ENCODE assay signal across 12 mouse cellular contexts in the genomic region with DNA sequence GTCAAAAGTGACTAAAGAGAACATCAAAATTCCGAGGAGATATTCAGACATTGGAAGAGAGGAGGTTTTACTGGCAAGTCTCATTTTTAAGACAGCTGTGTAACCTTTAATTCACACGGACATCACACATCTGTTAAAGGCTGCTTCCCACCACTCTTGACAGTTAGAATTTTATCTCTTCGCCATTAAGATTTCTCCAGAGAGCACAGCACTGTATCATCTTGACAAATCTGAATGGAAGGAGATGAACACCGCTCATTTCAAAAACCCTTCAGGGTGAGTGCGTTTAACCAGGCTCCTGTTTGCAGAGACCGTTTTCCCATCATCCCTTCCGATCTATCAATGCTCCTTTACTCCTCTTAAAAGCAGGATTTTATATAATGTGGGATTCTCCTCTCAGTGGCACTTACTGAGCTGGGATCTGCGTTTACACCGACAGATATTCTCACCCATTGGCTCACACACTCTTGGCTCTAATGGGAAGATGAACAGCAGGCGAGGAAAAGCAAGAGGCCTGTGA. TPM values are rescaled to one million over a fixed set of nuclear protein-coding genes. Genes with fewer than 3 reads are reported as not detected.
DNase-seq lines count a peak whose midpoint lies in the region; ATAC-seq and TF ChIP-seq lines count a peak whose summit lies in the region.
"Had no signal": no experiment of that assay in that cellular context is flagged by ENCODE, and none has a peak within 500 bp of the region (broad histone marks: within the 10 kb centered on the region; RNA-seq: fewer than 3 reads in every experiment).

No protein-coding gene starts in this region.

- H3K4me1 ChIP-seq in forebrain, embryonic 14.5 days (ENCODE audit: control insufficient read depth, insufficient read depth, low read length): peaks cover 8% of the 10 kb centered on the region
- H3K4me1 ChIP-seq in forebrain, embryonic 12.5 days: peaks cover 6% of the 10 kb centered on the region; the same call in 1 of the 2 replicates
- peaks cover 45% of the 10 kb centered on the region for H3K4me1 ChIP-seq in heart, postnatal 0 days (ENCODE audit: control insufficient read depth, insufficient read depth)
- H3K4me1 ChIP-seq in stomach, embryonic 15.5 days: peaks cover 11% of the 10 kb centered on the region; the same call in 1 of the 2 replicates
- no peaks in the 10 kb centered on the region for H3K4me1 ChIP-seq in stomach, postnatal 0 days (replicated peaks; ENCODE audit: control insufficient read depth, insufficient read depth)
- H3K4me1 ChIP-seq: limb, embryonic 10.5 days had no signal

- no peak overlapping the region for H3K9ac ChIP-seq in forebrain, embryonic 14.5 days (ENCODE audit: low read length)
- no peak overlapping the region for H3K9ac ChIP-seq in forebrain, embryonic 12.5 days
- no peak overlapping the region for H3K9ac ChIP-seq in heart, postnatal 0 days (replicated peaks; ENCODE audit: low read depth, low read length)
- H3K9ac ChIP-seq in stomach, embryonic 15.5 days: no peak overlapping the region
- H3K9ac ChIP-seq in stomach, postnatal 0 days (ENCODE audit: low read length): no peak overlapping the region
- H3K9ac ChIP-seq: liver, embryonic 14.5 days had no signal

- H3K4me2 ChIP-seq in forebrain, embryonic 14.5 days (ENCODE audit: low read length): no peak overlapping the region
- H3K4me2 ChIP-seq in forebrain, embryonic 12.5 days: no peak overlapping the region
- H3K4me2 ChIP-seq in heart, postnatal 0 days (ENCODE audit: low read depth, low read length): no peak overlapping the region
- H3K4me2 ChIP-seq in stomach, embryonic 15.5 days: no peak overlapping the region
- no peak overlapping the region for H3K4me2 ChIP-seq in stomach, postnatal 0 days (replicated peaks; ENCODE audit: low read depth)

- H3K27ac ChIP-seq in forebrain, embryonic 14.5 days (ENCODE audit: low read depth, low read length): no peak overlapping the region; the same call in 1 of the 2 replicates
- no peak overlapping the region for H3K27ac ChIP-seq in forebrain, embryonic 12.5 days
- peak overlapping the region; percentile 62 for H3K27ac ChIP-seq in heart, postnatal 0 days (ENCODE audit: low read depth)
- peak overlapping the region; percentile 32; the same call in 1 of the 2 replicates for H3K27ac ChIP-seq in stomach, embryonic 15.5 days
- no peak overlapping the region for H3K27ac ChIP-seq in stomach, postnatal 0 days (replicated peaks)
- H3K27ac ChIP-seq: limb, embryonic 10.5 days; liver, embryonic 14.5 days had no signal

- H3K9me3 ChIP-seq in forebrain, embryonic 14.5 days (replicated peaks; ENCODE audit: control insufficient read depth, low read length): no peaks in the 10 kb centered on the region
- H3K9me3 ChIP-seq in forebrain, embryonic 12.5 days: no peaks in the 10 kb centered on the region
- no peaks in the 10 kb centered on the region for H3K9me3 ChIP-seq in heart, postnatal 0 days (replicated peaks; ENCODE audit: control insufficient read depth, low read length)
- H3K9me3 ChIP-seq in stomach, embryonic 15.5 days: no peaks in the 10 kb centered on the region
- no peaks in the 10 kb centered on the region for H3K9me3 ChIP-seq in stomach, postnatal 0 days (ENCODE audit: control insufficient read depth, low read length)
- H3K9me3 ChIP-seq: limb, embryonic 10.5 days had no signal

- DNase-seq in forebrain, embryonic 14.5 days (ENCODE audit: low spot score): peak; percentile 17
- DNase-seq in heart, postnatal 0 days (ENCODE audit: low spot score): no peak
- no peak for DNase-seq in heart, adult 18-20 months
- DNase-seq in stomach, postnatal 0 days (ENCODE audit: low spot score): no peak
- DNase-seq in thymus, adult 18-20 months: no peak
- DNase-seq in right cerebral cortex, postnatal 4 days: no peak
- DNase-seq: adrenal gland, adult 8-10 months; cerebellum, postnatal 10 days had no signal

- no peaks in the 10 kb centered on the region for H3K27me3 ChIP-seq in forebrain, embryonic 14.5 days (replicated peaks; ENCODE audit: control insufficient read depth, insufficient read depth, low read length)
- no peaks in the 10 kb centered on the region for H3K27me3 ChIP-seq in forebrain, embryonic 12.5 days
- H3K27me3 ChIP-seq in heart, postnatal 0 days (ENCODE audit: control insufficient read depth, insufficient read depth, low read length): no peaks in the 10 kb centered on the region
- no peaks in the 10 kb centered on the region for H3K27me3 ChIP-seq in stomach, embryonic 15.5 days (replicated peaks)
- H3K27me3 ChIP-seq in stomach, postnatal 0 days (ENCODE audit: control insufficient read depth, insufficient read depth, low read length): no peaks in the 10 kb centered on the region

- WGBS in forebrain, embryonic 14.5 days: 73% methylated on average over 10 of the region's 10 CpGs
- WGBS in forebrain, embryonic 12.5 days: 78% methylated on average over 10 of the region's 10 CpGs
- WGBS in heart, postnatal 0 days: 73% methylated on average over 10 of the region's 10 CpGs
- WGBS in stomach, embryonic 15.5 days: 57% methylated on average over 10 of the region's 10 CpGs
- 69% methylated on average over 10 of the region's 10 CpGs for WGBS in stomach, postnatal 0 days

- no peaks in the 10 kb centered on the region for H3K36me3 ChIP-seq in forebrain, embryonic 14.5 days (ENCODE audit: control insufficient read depth, insufficient read depth, low read length)
- no peaks in the 10 kb centered on the region for H3K36me3 ChIP-seq in forebrain, embryonic 12.5 days (replicated peaks)
- peaks cover 26% of the 10 kb centered on the region for H3K36me3 ChIP-seq in heart, postnatal 0 days (replicated peaks; ENCODE audit: control insufficient read depth, insufficient read depth, low read length)
- H3K36me3 ChIP-seq in stomach, embryonic 15.5 days: no peaks in the 10 kb centered on the region
- H3K36me3 ChIP-seq in stomach, postnatal 0 days (ENCODE audit: control insufficient read depth, insufficient read depth, low read length): no peaks in the 10 kb centered on the region

- peak; percentile 42; the same call in 1 of the 2 replicates for ATAC-seq in forebrain, embryonic 14.5 days
- ATAC-seq in forebrain, embryonic 12.5 days (ENCODE audit: low FRiP score): no peak
- no peak for ATAC-seq in heart, postnatal 0 days (ENCODE audit: insufficient read depth, low read depth)
- no peak for ATAC-seq in stomach, embryonic 15.5 days (ENCODE audit: insufficient read depth, low FRiP score, low read depth)
- no peak for ATAC-seq in stomach, postnatal 0 days (ENCODE audit: low FRiP score, low TSS enrichment)

- TF ChIP-seq EP300 in heart, postnatal 0 days (IDR thresholded peaks at IDR 0.05; ENCODE audit: low read depth): no peak
- no peak for TF ChIP-seq EP300 in stomach, postnatal 0 days (optimal IDR thresholded peaks at IDR 0.05)

- no peak overlapping the region for H3K4me3 ChIP-seq in forebrain, embryonic 14.5 days (ENCODE audit: low read depth, low read length)
- no peak overlapping the region for H3K4me3 ChIP-seq in forebrain, embryonic 12.5 days (replicated peaks)
- H3K4me3 ChIP-seq in heart, postnatal 0 days (ENCODE audit: low read depth, low read length): no peak overlapping the region
- H3K4me3 ChIP-seq in stomach, embryonic 15.5 days (replicated peaks): no peak overlapping the region
- no peak overlapping the region for H3K4me3 ChIP-seq in stomach, postnatal 0 days (ENCODE audit: low read depth, low read length)
- H3K4me3 ChIP-seq: limb, embryonic 10.5 days had no signal

- TF ChIP-seq CTCF in heart, postnatal 0 days (IDR thresholded peaks at IDR 0.05; ENCODE audit: low read depth): no peak
- TF ChIP-seq CTCF in stomach, postnatal 0 days (IDR thresholded peaks at IDR 0.05; ENCODE audit: low read depth): no peak

RNA-seq across cellular contexts. Expression of a gene that starts 20.0 kb away (rescaled TPM):
- polyA plus RNA-seq in forebrain, embryonic 14.5 days (2014; fragmentation: Nextera tagmentation; extraction: Ambion mirVana): 1.2 and 1.3 TPM in 2 replicates
- 1.4 TPM in 2 replicates for polyA plus RNA-seq in forebrain, embryonic 12.5 days (2016; fragmentation: Nextera tagmentation; extraction: Ambion mirVana)
- total RNA-seq in heart, postnatal 0 days (2014; rRNA removed; ENCODE audit: low replicate concordance): 110 and 114 TPM in 2 replicates
- 45.7 and 51.9 TPM in 2 replicates for polyA plus RNA-seq in heart, postnatal 0 days (2015; fragmentation: Nextera tagmentation; extraction: Ambion mirVana)
- total RNA-seq in heart, adult 18-20 months (2021): 10 to 100 TPM in 1 of 2 experiments, 1 to 10 TPM in 1; 8.6 to 11.9 TPM
- polyA plus RNA-seq in stomach, embryonic 15.5 days (2015; fragmentation: Nextera tagmentation; extraction: Ambion mirVana): 13.3 and 17.0 TPM in 2 replicates
- polyA plus RNA-seq in stomach, postnatal 0 days (2015; fragmentation: Nextera tagmentation; extraction: Ambion mirVana): 7.9 and 8.6 TPM in 2 replicates

RNA-seq across cellular contexts. Expression of a gene that starts 51.7 kb away (rescaled TPM):
- polyA plus RNA-seq in forebrain, embryonic 14.5 days (2014; fragmentation: Nextera tagmentation; extraction: Ambion mirVana): 2.5 and 2.8 TPM in 2 replicates
- 3.7 and 4.3 TPM in 2 replicates for polyA plus RNA-seq in forebrain, embryonic 12.5 days (2016; fragmentation: Nextera tagmentation; extraction: Ambion mirVana)
- 7.9 and 15.1 TPM in 2 replicates for total RNA-seq in heart, postnatal 0 days (2014; rRNA removed; ENCODE audit: low replicate concordance)
- polyA plus RNA-seq in heart, postnatal 0 days (2015; fragmentation: Nextera tagmentation; extraction: Ambion mirVana): 11.3 and 12.2 TPM in 2 replicates
- total RNA-seq in heart, adult 18-20 months (2021): 10 to 100 TPM; 16.4 to 18.8 TPM
- 3.6 and 4.4 TPM in 2 replicates for polyA plus RNA-seq in stomach, embryonic 15.5 days (2015; fragmentation: Nextera tagmentation; extraction: Ambion mirVana)
- 1.7 and 2.2 TPM in 2 replicates for polyA plus RNA-seq in stomach, postnatal 0 days (2015; fragmentation: Nextera tagmentation; extraction: Ambion mirVana)

Comparison
In these comparisons a context has a peak if more than half of its experiments do, and no peak if none do; other contexts are left out.
1. H3K27ac ChIP-seq: peak in heart, postnatal 0 days (single experiment) and stomach, embryonic 15.5 days (single experiment); none in forebrain, embryonic 14.5 days (single experiment), forebrain, embryonic 12.5 days (single experiment) and stomach, postnatal 0 days (single experiment).